Mouse (Mus musculus) heart, postnatal 36 days (tissue): ENCODE results near the gene Bri3. TPM values are rescaled to one million over a fixed set of nuclear protein-coding genes. Genes with fewer than 3 reads are reported as not detected.

Experiments
- DNase-seq, 2 experiments: peaks; one replicate each; pipeline ENCODE4 v3.0.0; 2021 to 2022
- intact Hi-C: fragments of 180-260 bp; cut with DNase I; formaldehyde crosslinking; loops from one replicate; pipeline ENCODE4 v1.15.1; 2025
- total RNA-seq, 2 experiments: library from RNA; stranded (reverse); gene quantifications; 2 replicates each; pipeline ENCODE4 v1.2.3; 2021

Bri3 gene
- total RNA-seq, 2 experiments from 2014 or later = 129 to 137 TPM

GRCm38 (mm10) chr5:144258131-144258611 is 13.9 kb downstream of the Bri3 start:
- intact Hi-C loops = loop anchor here (10.0 kb wide), 1 partner anchor 1967 kb away; the partner anchor contains the start of gene Rnf6
- peak; percentile 74 to 75 for DNase-seq

DNA sequence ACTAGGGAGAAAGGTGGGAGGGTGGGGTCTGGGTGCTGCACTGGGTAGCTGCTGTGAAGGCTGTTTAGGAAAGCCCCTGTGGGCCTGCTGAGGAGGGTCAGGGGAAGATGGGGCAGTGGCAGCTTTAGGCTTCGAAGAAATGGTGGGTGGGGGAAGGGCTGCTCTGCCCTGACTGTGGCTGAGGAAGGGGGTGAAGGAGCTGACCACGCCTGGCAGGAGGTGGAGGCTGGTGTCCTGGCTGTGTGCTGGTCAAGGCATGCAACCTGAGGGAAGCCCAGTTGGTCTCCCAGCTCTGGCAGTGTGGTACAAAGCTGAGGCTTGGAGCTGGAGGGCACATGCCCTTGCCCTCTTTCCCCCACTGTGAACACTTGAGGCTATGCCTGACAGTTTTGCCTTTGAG is 14.4 kb downstream of the Bri3 start:
- no peak for DNase-seq
- intact Hi-C loops = loop anchor here (10.0 kb wide), 1 partner anchor 1966 kb away; the partner anchor contains the start of gene Rnf6

DNA sequence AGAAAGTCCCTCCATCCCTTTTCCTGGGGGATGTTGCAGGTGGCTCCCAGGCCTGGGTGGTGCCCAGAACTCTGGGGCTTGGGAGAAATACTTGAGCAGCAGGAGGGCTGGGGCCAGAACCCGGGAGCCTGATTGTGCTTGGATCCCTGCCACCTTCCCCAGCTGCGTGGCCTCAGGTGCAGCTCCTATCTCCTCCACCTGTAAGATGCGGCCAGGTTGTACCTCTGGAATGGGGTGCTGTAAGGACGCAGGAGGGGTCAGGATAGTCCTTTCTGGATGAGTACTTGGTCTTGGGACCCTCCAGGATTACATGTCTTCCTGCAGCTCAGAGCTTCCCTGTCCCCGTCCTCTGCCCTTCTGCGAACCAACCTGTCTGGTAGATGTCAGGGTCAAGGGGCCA is 15.0 kb downstream of the Bri3 start:
- DNase-seq = no peak
- intact Hi-C loops = loop anchor here (10.0 kb wide), 1 partner anchor 1966 kb away; the partner anchor contains the start of gene Rnf6

GRCm38 (mm10) chr5:144260464-144260863 is 16.2 kb downstream of the Bri3 start:
- intact Hi-C loops = no loop called here
- DNase-seq = no peak

DNA sequence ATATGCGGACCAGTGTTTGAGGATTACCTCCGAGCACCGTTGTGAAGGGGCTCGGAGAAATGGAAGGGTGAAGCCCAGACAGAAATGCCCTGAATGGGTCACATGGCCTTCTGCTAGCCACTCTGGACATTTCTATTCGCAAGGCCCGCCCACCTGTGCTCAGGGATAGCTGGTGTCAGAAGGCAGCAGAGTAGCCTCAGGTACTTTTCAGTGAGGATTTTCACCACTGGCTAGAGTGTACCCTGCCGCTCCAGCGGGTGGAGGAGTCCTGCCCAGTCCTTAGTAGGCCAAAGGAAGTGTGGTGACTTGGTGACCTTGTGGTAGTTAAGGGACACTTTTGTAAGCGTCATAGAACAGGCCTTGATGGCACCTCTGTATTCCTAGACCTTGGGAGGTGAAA is 17.1 kb downstream of the Bri3 start:
- no peak for DNase-seq
- intact Hi-C loops = no loop called here

DNA sequence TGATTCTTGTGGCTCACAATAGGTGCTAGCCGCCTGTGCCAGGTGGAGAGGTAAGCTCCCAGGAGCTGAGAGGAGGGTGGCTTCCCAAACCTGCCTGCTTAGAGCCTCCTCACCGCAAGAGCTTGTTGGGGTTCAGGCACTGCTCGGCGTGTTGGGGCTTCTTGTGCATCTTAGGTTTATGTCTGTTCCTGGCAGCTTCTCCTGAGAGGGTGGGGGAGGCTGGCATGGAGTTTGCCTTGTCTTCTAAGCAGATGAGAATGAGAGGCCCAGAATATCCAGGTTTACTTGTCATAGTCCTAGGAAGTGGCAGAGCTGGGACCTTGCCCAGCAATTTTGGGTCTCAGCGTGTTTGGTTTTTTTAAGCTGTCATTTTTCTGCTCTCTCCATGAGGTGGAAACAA is 17.6 kb downstream of the Bri3 start:
- DNase-seq = no peak
- intact Hi-C loops = no loop called here

DNA sequence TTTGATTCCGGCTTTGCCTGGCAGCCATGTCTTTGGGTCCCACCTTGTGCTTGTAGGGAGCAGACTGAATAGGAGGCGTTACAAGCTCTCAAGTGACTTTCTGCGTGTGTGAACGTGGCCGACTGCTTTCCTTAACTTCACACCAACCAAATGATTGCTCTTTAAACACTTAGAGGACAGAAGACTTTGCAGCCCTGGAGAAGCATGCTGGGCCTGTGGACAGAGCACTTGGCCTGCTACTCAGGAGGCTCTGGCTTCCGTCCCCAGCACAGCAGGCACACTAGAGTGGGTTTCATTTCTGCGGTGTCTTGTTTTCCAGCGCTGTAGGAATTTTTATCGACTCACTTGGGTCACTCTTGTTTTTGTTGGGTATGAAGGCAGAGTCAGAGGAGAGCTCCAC is 18.8 kb downstream of the Bri3 start:
- intact Hi-C loops = no loop called here
- DNase-seq = no peak

- intact Hi-C loops = no loop called here
- DNase-seq = no peak
These were observed 19.3 kb downstream of the Bri3 start for GRCm38 (mm10) chr5:144263496-144263895.

DNA sequence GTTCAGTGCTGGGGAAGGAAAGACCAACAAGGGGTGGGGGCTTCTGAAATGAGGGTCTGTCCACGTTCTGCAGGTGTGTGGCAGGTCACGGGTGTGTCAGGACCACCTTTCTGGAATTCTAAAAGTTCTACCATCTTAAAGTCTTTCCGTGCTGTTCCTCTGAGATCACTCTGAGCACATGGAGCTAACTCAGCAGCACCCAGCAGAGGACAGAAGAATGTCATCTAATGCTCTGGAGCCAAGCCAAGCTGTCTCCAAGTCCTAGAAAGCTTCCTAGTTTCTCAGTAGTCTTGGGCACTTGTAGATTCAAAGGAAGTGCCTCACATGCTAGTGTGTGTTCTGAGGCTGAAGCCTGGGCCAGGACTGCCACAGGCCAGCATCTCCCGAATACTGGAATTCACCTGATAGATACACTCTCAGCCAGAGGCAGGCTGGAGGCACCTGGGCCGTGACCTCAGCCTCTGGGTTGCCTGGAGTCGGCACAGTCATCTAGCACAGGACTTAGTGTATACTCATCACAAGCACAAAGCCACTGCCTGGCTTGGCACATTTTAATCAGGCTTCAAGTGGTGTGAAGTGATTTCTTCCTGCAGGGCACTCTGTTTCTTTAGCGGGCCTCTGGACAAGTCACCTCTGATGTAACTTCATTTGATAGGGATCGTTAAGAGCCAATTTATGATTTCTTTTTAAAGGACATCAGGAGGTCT is 23.5 kb downstream of the Bri3 start:
- peak in 1 of 2 experiments; percentile 60 for DNase-seq
- intact Hi-C loops = loop anchor here (5.0 kb wide), 1 partner anchor 115 kb away; no protein-coding TSS in a partner anchor

GRCm38 (mm10) chr5:144269926-144270325 is 25.7 kb downstream of the Bri3 start:
- no peak for DNase-seq
- intact Hi-C loops = loop anchor here (5.0 kb wide), 1 partner anchor 112 kb away; no protein-coding TSS in a partner anchor

DNA sequence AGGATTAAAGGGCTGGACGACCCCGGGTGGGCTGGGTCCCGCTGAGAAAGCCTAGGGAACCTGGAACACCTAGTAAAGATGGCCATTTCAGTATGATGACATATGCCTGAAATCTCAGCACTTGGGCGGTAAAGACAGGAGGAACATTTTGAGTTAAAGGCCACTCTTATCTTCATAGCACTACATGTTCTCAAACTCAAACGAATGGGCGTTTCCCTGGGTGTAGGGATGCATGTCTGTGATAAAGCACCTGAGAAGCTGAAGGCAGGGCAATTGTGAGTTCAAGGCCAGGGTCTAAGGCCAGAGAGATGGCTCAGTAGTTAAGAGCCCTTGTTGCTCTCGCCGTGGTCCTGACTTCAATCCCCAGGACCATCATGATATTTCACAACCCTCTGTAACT is 26.2 kb downstream of the Bri3 start:
- DNase-seq = no peak
- intact Hi-C loops = no loop called here

DNA sequence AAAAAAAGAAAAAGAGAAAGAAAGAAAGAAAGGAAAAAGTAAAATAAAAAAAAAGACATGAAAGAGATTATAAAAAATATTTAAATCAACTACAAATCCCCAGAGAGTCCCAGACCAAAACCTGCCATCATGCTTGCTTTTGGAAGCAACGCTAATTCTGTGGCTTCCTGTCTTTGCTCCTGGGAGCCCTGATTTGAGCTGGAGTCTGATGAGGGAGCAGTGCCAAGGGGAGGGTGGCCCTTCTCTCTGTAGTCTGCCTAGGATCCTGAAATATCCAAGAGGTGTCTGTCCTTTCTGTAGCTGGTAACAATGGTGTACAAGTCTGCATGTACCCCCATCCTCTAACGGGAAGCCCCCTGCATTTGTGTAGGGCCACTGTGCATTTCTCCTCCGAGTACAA is 26.9 kb downstream of the Bri3 start:
- intact Hi-C loops = no loop called here
- no peak for DNase-seq

- intact Hi-C loops = no loop called here
These were observed 27.5 kb downstream of the Bri3 start for GRCm38 (mm10) chr5:144271772-144272171.

DNA sequence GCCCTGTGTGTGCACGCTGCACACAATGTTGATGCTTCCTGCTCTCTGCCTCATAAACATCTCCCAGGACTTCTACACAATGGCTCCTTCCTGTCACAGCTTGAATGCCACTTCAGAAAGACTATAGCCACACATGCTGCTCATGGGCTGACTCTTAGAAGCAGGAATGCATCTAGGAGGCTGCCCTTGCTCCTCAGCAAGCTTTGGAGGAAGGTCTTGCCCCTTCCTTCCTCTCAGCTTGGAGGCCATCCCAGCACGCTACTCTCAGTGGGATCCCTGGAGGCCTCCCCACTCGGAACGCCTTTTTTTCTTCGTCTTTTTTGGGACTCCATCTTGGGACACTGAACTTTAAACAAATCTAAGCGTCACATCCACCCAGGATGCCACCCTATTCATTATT is 30.7 kb downstream of the Bri3 start:
- intact Hi-C loops = no loop called here
- no peak for DNase-seq

More at GRCm38 (mm10) chr5:144271772-144272171, 27.5 kb downstream of the Bri3 start:
- no peak for DNase-seq

- intact Hi-C loops = no loop called here
- DNase-seq = no peak
These were observed 32.8 kb downstream of the Bri3 start for GRCm38 (mm10) chr5:144276898-144277630.

DNA sequence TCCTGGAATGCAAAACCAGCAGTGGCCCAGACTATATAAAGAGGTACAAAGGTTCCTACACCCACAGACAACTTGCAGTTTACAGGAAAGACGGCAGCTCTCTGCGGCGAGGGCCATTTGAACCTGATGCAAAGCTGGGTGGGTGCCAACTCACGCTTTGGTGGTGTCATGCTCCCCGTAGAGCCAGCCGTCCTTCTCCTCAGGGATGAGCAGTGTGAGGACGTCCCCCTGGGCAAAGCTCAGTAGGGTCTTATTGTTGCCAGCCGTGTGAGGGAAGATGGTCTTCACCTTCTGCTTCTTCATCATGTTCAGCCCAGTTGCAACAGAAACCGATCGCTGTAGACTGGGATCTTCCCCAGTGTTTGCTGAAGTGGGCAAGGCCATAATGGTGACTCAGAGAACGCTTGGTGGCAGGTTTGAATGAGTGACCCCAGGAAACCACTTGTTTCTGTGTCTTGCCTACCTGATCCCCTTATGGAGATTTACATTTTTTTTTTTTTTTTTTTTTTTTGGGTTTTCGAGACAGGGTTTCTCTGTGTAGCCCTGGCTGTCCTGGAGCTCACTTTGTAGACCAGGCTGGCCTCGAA is 34.2 kb downstream of the Bri3 start:
- intact Hi-C loops = no loop called here
- DNase-seq = no peak

- DNase-seq = no peak
- intact Hi-C loops = no loop called here
These were observed 34.9 kb downstream of the Bri3 start for GRCm38 (mm10) chr5:144279081-144279541.

DNA sequence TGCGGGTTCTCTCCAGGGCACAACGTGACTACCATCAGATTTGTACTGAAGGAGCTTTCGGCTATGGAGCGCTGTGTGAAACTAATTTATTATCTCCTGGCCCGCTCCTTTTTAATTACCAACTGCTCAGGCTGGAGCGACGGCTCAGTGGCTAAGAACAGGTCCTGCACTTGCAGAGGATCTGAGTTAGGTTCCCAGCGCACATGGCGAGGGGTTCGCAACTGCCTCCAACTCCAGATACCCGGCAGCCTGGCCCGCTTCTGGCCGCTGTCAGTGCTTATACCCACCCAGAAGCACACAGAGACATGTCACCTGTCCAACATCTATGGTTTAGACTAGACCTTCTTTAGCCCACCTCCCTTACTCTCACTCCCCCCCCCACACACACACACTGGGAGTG is 35.7 kb downstream of the Bri3 start:
- intact Hi-C loops = no loop called here
- DNase-seq = no peak

- intact Hi-C loops = no loop called here
These were observed 38.4 kb downstream of the Bri3 start for GRCm38 (mm10) chr5:144282470-144283260.

GRCm38 (mm10) chr5:144283551-144284031 is 39.4 kb downstream of the Bri3 start:
- intact Hi-C loops = no loop called here
- no peak for DNase-seq

More at GRCm38 (mm10) chr5:144282470-144283260, 38.4 kb downstream of the Bri3 start:
- DNase-seq = no peak
